Mouse (Mus musculus): ENCODE results near the gene Cd47. TPM values are rescaled to one million over a fixed set of nuclear protein-coding genes. Genes with fewer than 3 reads are reported as not detected.

Gene Cd47
- polyA plus RNA-seq, 1 experiment from 2014 or later = 286 TPM

DNA sequence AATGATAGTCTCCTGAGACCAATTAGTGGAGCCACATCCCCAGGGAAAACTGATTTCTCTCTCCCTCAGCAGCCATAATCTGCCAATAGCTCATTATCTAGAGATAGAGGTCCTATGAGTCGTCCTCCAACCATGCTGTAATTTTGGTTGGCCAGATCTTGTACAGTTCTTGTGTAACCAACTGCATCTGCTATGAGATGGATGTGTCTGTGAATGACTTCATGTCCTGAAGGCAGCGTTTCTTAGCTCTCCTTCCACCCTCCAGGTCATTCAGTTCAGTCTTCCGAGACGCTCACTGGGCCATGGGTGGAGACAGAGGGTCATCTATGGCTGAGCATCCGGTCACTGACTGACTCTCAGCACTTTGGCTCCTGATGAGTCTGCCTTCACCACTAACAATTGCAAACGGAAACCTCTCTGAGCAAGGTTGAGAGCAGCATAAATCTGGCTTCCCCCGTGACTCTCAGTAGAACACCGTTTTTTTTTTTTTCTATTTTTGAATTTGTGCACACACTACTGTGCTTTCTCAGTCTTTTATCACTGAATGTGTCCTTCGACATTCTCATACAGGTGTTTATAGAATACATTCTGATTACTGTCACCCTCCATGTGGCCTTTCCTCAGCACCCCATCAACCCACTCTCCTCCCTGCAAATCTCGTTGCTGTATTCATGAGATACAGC is 104.1 kb downstream of the Cd47 start:
- Histone ChIP-seq H3K9ac (replicated peaks) (no peak overlapping the region), H3K27me3 (ENCODE audit: insufficient read depth, low read length) (no peaks in the 10 kb centered on the region), H3K4me1 (ENCODE audit: insufficient read depth) (peaks cover 13% of the 10 kb centered on the region; the same call in 1 of the 2 replicates), H3K27ac (ENCODE audit: low read depth) (no peak overlapping the region), H3K36me3 (replicated peaks; ENCODE audit: insufficient read depth, low read length) (peaks cover 86% of the 10 kb centered on the region), H3K4me2 (ENCODE audit: low read depth, low read length) (no peak overlapping the region), H3K4me3 (ENCODE audit: low read depth, low read length) (no peak overlapping the region), H3K9me3 (ENCODE audit: low read length) (no peaks in the 10 kb centered on the region)
- DNase-seq = no peak
- 73% methylated on average over 10 of the region's 10 CpGs for WGBS (ENCODE audit: insufficient replicate concordance)
- ATAC-seq = peak; percentile 9; the same call in 1 of the 2 replicates
- TF ChIP-seq CTCF (IDR thresholded peaks at IDR 0.05; ENCODE audit: low read depth) (no peak), EP300 (IDR thresholded peaks at IDR 0.05; ENCODE audit: low read depth) (no peak)

- Histone ChIP-seq H3K27ac (ENCODE audit: low read depth) (peak overlapping the region; percentile 49), H3K4me1 (ENCODE audit: insufficient read depth) (peaks cover 13% of the 10 kb centered on the region; the same call in 1 of the 2 replicates), H3K4me2 (ENCODE audit: low read depth, low read length) (no peak overlapping the region), H3K9ac (replicated peaks) (no peak overlapping the region), H3K4me3 (ENCODE audit: low read depth, low read length) (no peak overlapping the region), H3K36me3 (replicated peaks; ENCODE audit: insufficient read depth, low read length) (peaks cover 85% of the 10 kb centered on the region), H3K9me3 (ENCODE audit: low read length) (no peaks in the 10 kb centered on the region), H3K27me3 (ENCODE audit: insufficient read depth, low read length) (no peaks in the 10 kb centered on the region)
- WGBS (ENCODE audit: insufficient replicate concordance) = 40% methylated on average over 3 of the region's 3 CpGs
- DNase-seq (no peak), ATAC-seq (peak; percentile 20)
- TF ChIP-seq EP300 (IDR thresholded peaks at IDR 0.05; ENCODE audit: low read depth) (no peak), CTCF (IDR thresholded peaks at IDR 0.05; ENCODE audit: low read depth) (no peak)
Observed at GRCm38 (mm10) chr16:49905041-49905440, 104.7 kb downstream of the Cd47 start.

DNA sequence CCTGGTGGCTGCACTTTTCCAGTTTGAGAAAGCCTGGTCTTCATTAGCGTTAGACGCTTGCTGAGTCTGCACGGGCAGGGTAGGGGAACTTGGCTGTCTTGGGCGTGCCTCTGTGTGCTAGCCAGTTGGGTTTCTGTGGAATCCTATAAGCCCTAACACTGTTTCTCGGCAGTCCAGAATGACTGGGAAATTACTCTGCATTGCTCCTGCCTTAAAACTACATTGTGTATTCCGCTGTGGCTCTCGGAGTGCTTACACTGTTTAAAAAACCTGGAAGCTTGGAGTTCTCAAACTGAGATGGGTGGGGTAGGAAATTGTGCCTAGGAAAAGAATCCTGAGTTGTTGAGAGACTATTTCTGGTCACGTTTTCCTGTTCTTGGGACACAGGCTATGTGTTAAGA is 105.3 kb downstream of the Cd47 start:
- ATAC-seq (no peak), DNase-seq (no peak)
- Histone ChIP-seq H3K9me3 (ENCODE audit: low read length) (no peaks in the 10 kb centered on the region), H3K4me2 (ENCODE audit: low read depth, low read length) (no peak overlapping the region), H3K27me3 (ENCODE audit: insufficient read depth, low read length) (no peaks in the 10 kb centered on the region), H3K4me3 (ENCODE audit: low read depth, low read length) (no peak overlapping the region), H3K36me3 (replicated peaks; ENCODE audit: insufficient read depth, low read length) (peaks cover 85% of the 10 kb centered on the region), H3K27ac (ENCODE audit: low read depth) (peak overlapping the region; percentile 49), H3K4me1 (ENCODE audit: insufficient read depth) (peaks cover 13% of the 10 kb centered on the region; the same call in 1 of the 2 replicates), H3K9ac (replicated peaks) (no peak overlapping the region)
- TF ChIP-seq EP300 (IDR thresholded peaks at IDR 0.05; ENCODE audit: low read depth) = no peak
- no peak for TF ChIP-seq CTCF (IDR thresholded peaks at IDR 0.05; ENCODE audit: low read depth)
- WGBS (ENCODE audit: insufficient replicate concordance) = 69% methylated on average over 8 of the region's 8 CpGs

DNA sequence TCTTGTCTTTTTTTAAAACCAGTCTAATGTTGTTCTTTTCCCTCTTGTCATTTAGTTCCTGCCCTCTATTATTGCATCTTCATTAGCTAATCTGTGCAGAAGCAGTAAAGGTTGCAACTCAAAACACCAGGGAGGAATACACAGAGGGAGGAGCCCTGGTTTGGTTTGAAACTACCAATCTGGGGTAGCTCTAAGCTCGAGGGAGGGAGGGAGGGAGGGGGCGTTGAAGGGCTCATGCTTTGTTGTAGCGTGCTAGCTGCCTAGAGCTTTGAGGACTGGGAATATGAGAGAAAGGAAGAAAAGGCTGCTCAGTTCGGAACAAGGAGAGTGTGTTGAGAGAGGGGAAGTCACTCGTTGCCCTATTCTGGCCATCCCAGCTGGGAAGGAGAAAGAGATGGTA is 105.7 kb downstream of the Cd47 start:
- Histone ChIP-seq H3K9me3 (ENCODE audit: low read length) (no peaks in the 10 kb centered on the region), H3K9ac (replicated peaks) (no peak overlapping the region), H3K4me3 (ENCODE audit: low read depth, low read length) (no peak overlapping the region), H3K27me3 (ENCODE audit: insufficient read depth, low read length) (no peaks in the 10 kb centered on the region), H3K27ac (ENCODE audit: low read depth) (0 out of 2 replicates have a peak overlapping the region, but pooled peaks have one; percentile 18), H3K4me1 (ENCODE audit: insufficient read depth) (peaks cover 13% of the 10 kb centered on the region; the same call in 1 of the 2 replicates), H3K4me2 (ENCODE audit: low read depth, low read length) (no peak overlapping the region), H3K36me3 (replicated peaks; ENCODE audit: insufficient read depth, low read length) (peaks cover 85% of the 10 kb centered on the region)
- TF ChIP-seq EP300 (IDR thresholded peaks at IDR 0.05; ENCODE audit: low read depth) = no peak
- TF ChIP-seq CTCF (IDR thresholded peaks at IDR 0.05; ENCODE audit: low read depth) = no peak
- DNase-seq = no peak
- 55% methylated on average over 5 of the region's 5 CpGs for WGBS (ENCODE audit: insufficient replicate concordance)
- ATAC-seq = no peak

- H3K9me3 ChIP-seq (ENCODE audit: low read length) = no peaks in the 10 kb centered on the region
- H3K4me3 ChIP-seq (ENCODE audit: low read depth, low read length) = no peak overlapping the region
- H3K9ac ChIP-seq (replicated peaks) = no peak overlapping the region
- 49% methylated on average over 2 of the region's 2 CpGs for WGBS (ENCODE audit: insufficient replicate concordance)
- no peak overlapping the region for H3K4me2 ChIP-seq (ENCODE audit: low read depth, low read length)
- no peak for TF ChIP-seq CTCF (IDR thresholded peaks at IDR 0.05; ENCODE audit: low read depth)
- no peak for TF ChIP-seq EP300 (IDR thresholded peaks at IDR 0.05; ENCODE audit: low read depth)
- no peaks in the 10 kb centered on the region for H3K27me3 ChIP-seq (ENCODE audit: insufficient read depth, low read length)
- DNase-seq (no peak), ATAC-seq (no peak)
- no peak overlapping the region for H3K27ac ChIP-seq (ENCODE audit: low read depth)
- H3K4me1 ChIP-seq (ENCODE audit: insufficient read depth) = peaks cover 11% of the 10 kb centered on the region; the same call in 1 of the 2 replicates
- H3K36me3 ChIP-seq (replicated peaks; ENCODE audit: insufficient read depth, low read length) = peaks cover 85% of the 10 kb centered on the region
Observed at GRCm38 (mm10) chr16:49906940-49907339, 106.6 kb downstream of the Cd47 start.

DNA sequence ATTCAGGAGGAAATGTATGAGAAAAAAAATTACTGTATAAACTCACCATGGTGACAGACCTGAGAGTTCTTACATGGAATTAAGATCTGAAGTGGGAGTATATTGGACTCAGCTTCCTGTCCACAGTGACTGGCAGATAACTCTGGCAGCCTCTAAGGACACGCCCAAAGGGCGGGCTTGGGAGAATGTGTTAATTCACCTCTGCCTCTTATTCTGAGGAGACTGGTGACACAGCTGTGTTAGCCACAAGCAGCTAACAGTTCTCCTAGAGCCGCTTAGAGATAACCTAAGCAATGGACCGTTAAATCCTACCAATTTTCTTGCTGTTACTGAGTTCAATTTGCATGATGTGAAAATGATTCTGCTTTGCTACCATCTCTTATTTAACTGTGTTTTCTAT is 107.0 kb downstream of the Cd47 start:
- no peak overlapping the region for H3K4me3 ChIP-seq (ENCODE audit: low read depth, low read length)
- ATAC-seq = peak; percentile 91
- H3K4me1 ChIP-seq (ENCODE audit: insufficient read depth) = peaks cover 11% of the 10 kb centered on the region; the same call in 1 of the 2 replicates
- no peak overlapping the region for H3K9ac ChIP-seq (replicated peaks)
- no peaks in the 10 kb centered on the region for H3K27me3 ChIP-seq (ENCODE audit: insufficient read depth, low read length)
- peak; percentile 75 for DNase-seq
- H3K27ac ChIP-seq (ENCODE audit: low read depth) = no peak overlapping the region
- WGBS (ENCODE audit: insufficient replicate concordance) = 33% methylated on average over 4 of the region's 4 CpGs
- no peak overlapping the region for H3K4me2 ChIP-seq (ENCODE audit: low read depth, low read length)
- no peak for TF ChIP-seq CTCF (IDR thresholded peaks at IDR 0.05; ENCODE audit: low read depth)
- TF ChIP-seq EP300 (IDR thresholded peaks at IDR 0.05; ENCODE audit: low read depth) = peak; percentile 31; the same call in 1 of the 2 replicates
- peaks cover 87% of the 10 kb centered on the region for H3K36me3 ChIP-seq (replicated peaks; ENCODE audit: insufficient read depth, low read length)
- H3K9me3 ChIP-seq (ENCODE audit: low read length) = no peaks in the 10 kb centered on the region

All from liver, postnatal 0 days (tissue).